Mouse (Mus musculus) stomach, embryonic 14.5 days (tissue): ENCODE results near the gene Pdss2. TPM values are rescaled to one million over a fixed set of nuclear protein-coding genes. Genes with fewer than 3 reads are reported as not detected.

Experiments used
- ATAC-seq: fragments of 200-750 bp; cut with Nextera tagmentation; 2 replicates; pipeline ENCODE4 v1.8.0; 2017; ENCODE audit warnings: low read depth, moderate TSS enrichment; ENCODE audit not compliant: insufficient number of reproducible peaks, insufficient read depth, low FRiP score
- H3K27ac ChIP-seq: fragments of 300-500 bp; sonication (generic); 2 replicates; pipeline ENCODE4 v1.5.1; 2014; ENCODE audit warnings: mild to moderate bottlenecking, low read length, moderate library complexity, mixed read lengths
- H3K27me3 ChIP-seq: fragments of 300-500 bp; sonication (generic); 2 replicates; pipeline ENCODE4 v1.6.1; 2014; ENCODE audit warnings: low read length, control low read depth, mixed read lengths; ENCODE audit not compliant: control insufficient read depth, insufficient read depth
- H3K36me3 ChIP-seq: fragments of 300-500 bp; sonication (generic); 2 replicates; pipeline ENCODE4 v1.6.1; 2014; ENCODE audit warnings: mild to moderate bottlenecking, control low read depth, low read length, moderate library complexity, mixed read lengths; ENCODE audit not compliant: control insufficient read depth, insufficient read depth
- H3K4me1 ChIP-seq: fragments of 300-500 bp; sonication (generic); 2 replicates; pipeline ENCODE4 v1.6.1; 2014; ENCODE audit warnings: low read length, control low read depth, mixed read lengths; ENCODE audit not compliant: control insufficient read depth, insufficient read depth
- H3K4me2 ChIP-seq: fragments of 300-500 bp; sonication (generic); replicated peaks from 2 replicates; pipeline ENCODE4 v1.6.1; 2014; ENCODE audit warnings: low read depth, low read length, control low read depth
- H3K4me3 ChIP-seq: fragments of 300-500 bp; sonication (generic); 2 replicates; pipeline ENCODE4 v1.5.1; 2014; ENCODE audit warnings: low read depth, low read length, control low read depth
- H3K9ac ChIP-seq: fragments of 300-500 bp; sonication (generic); replicated peaks from 2 replicates; pipeline ENCODE4 v1.6.1; 2014; ENCODE audit warnings: low read depth, mild to moderate bottlenecking, control low read depth, low read length, moderate library complexity, mixed read lengths
- H3K9me3 ChIP-seq: fragments of 300-500 bp; sonication (generic); 2 replicates; pipeline ENCODE4 v1.6.1; 2016; ENCODE audit warnings: low read depth, low read length, control low read depth; ENCODE audit not compliant: control insufficient read depth
- WGBS: fragments of 180-500 bp; shearing (Covaris S2); extraction: QIAGEN DNeasy Blood & Tissue Kit; methylation state at CpG from one replicate; pipeline ENCODE4 v1.1.7; 2014; 5-methylcytosine and 5-hydroxymethylcytosine counted together
- polyA plus RNA-seq: library from polyadenylated mRNA; unstranded; fragments of >200 nt; fragmentation: Nextera tagmentation; extraction: Ambion mirVana; gene quantifications from 2 replicates; pipeline ENCODE4 v1.2.1, GENCODE M21; 2014

Gene Pdss2
- polyA plus RNA-seq, 1 experiment from 2014 or later, result 13.1 TPM

- H3K4me3 ChIP-seq, result no peak overlapping the region
- no peak overlapping the region for H3K9ac ChIP-seq
- no peaks in the 10 kb centered on the region for H3K9me3 ChIP-seq
- no peak overlapping the region for H3K27ac ChIP-seq
- H3K36me3 ChIP-seq, result no peaks in the 10 kb centered on the region
- H3K27me3 ChIP-seq, result no peaks in the 10 kb centered on the region
- H3K4me2 ChIP-seq, result no peak overlapping the region
- ATAC-seq, result no peak; the same call in 1 of the 2 replicates
- 41% methylated on average over 8 of the region's 8 CpGs for WGBS
- peaks cover 11% of the 10 kb centered on the region for H3K4me1 ChIP-seq
Measured at GRCm38 (mm10) chr10:43277266-43278145, 56.2 kb downstream of the Pdss2 start.

- H3K27me3 ChIP-seq, result no peaks in the 10 kb centered on the region
- no peaks in the 10 kb centered on the region for H3K36me3 ChIP-seq
- peaks cover 11% of the 10 kb centered on the region for H3K4me1 ChIP-seq
- H3K27ac ChIP-seq, result no peak overlapping the region
- no peak overlapping the region for H3K4me2 ChIP-seq
- 69% methylated on average over 5 of the region's 5 CpGs for whole genome bisulfite sequencing
- H3K4me3 ChIP-seq, result no peak overlapping the region
- no peaks in the 10 kb centered on the region for H3K9me3 ChIP-seq
- no peak overlapping the region for H3K9ac ChIP-seq
- ATAC-seq, result no peak
Measured at GRCm38 (mm10) chr10:43279637-43280288, 58.5 kb downstream of the Pdss2 start.

- WGBS, result 88% methylated on average over 1 of the region's 1 CpGs
- Histone ChIP-seq H3K9me3 (no peaks in the 10 kb centered on the region), H3K4me1 (no peaks in the 10 kb centered on the region), H3K4me2 (no peak overlapping the region), H3K27ac (no peak overlapping the region), H3K4me3 (no peak overlapping the region), H3K27me3 (no peaks in the 10 kb centered on the region), H3K36me3 (no peaks in the 10 kb centered on the region), H3K9ac (no peak overlapping the region)
- ATAC-seq, result no peak
Measured at GRCm38 (mm10) chr10:43285541-43285940, 64.3 kb downstream of the Pdss2 start.

GRCm38 (mm10) chr10:43290638-43291230 is 69.4 kb downstream of the Pdss2 start:
- no peaks in the 10 kb centered on the region for H3K27me3 ChIP-seq
- no peak overlapping the region for H3K9ac ChIP-seq
- no peak overlapping the region for H3K4me3 ChIP-seq
- WGBS, result 72% methylated on average over 2 of the region's 2 CpGs
- no peaks in the 10 kb centered on the region for H3K36me3 ChIP-seq
- no peaks in the 10 kb centered on the region for H3K4me1 ChIP-seq
- no peak for ATAC-seq
- H3K9me3 ChIP-seq, result no peaks in the 10 kb centered on the region
- no peak overlapping the region for H3K4me2 ChIP-seq
- H3K27ac ChIP-seq, result no peak overlapping the region

- no peak for ATAC-seq
- no peaks in the 10 kb centered on the region for H3K9me3 ChIP-seq
- H3K4me3 ChIP-seq, result no peak overlapping the region
- H3K27ac ChIP-seq, result no peak overlapping the region
- no peaks in the 10 kb centered on the region for H3K27me3 ChIP-seq
- WGBS, result 83% methylated on average over 2 of the region's 2 CpGs
- H3K9ac ChIP-seq, result no peak overlapping the region
- H3K36me3 ChIP-seq, result no peaks in the 10 kb centered on the region
- H3K4me1 ChIP-seq, result no peaks in the 10 kb centered on the region
- H3K4me2 ChIP-seq, result no peak overlapping the region
Measured at GRCm38 (mm10) chr10:43291333-43291736, 70.0 kb downstream of the Pdss2 start.

GRCm38 (mm10) chr10:43292454-43292853 is 71.2 kb downstream of the Pdss2 start:
- Histone ChIP-seq H3K4me3 (no peak overlapping the region), H3K27ac (no peak overlapping the region), H3K4me1 (no peaks in the 10 kb centered on the region), H3K9me3 (no peaks in the 10 kb centered on the region), H3K9ac (no peak overlapping the region), H3K36me3 (no peaks in the 10 kb centered on the region), H3K4me2 (no peak overlapping the region), H3K27me3 (no peaks in the 10 kb centered on the region)
- WGBS, result 69% methylated on average over 4 of the region's 4 CpGs
- ATAC-seq, result no peak

GRCm38 (mm10) chr10:43294331-43294730 is 73.0 kb downstream of the Pdss2 start:
- ATAC-seq, result no peak
- no peaks in the 10 kb centered on the region for H3K36me3 ChIP-seq
- H3K4me1 ChIP-seq, result no peaks in the 10 kb centered on the region
- no peak overlapping the region for H3K27ac ChIP-seq
- no peaks in the 10 kb centered on the region for H3K27me3 ChIP-seq
- no peak overlapping the region for H3K4me3 ChIP-seq
- no peak overlapping the region for H3K4me2 ChIP-seq
- H3K9ac ChIP-seq, result no peak overlapping the region
- WGBS, result 90% methylated on average over 4 of the region's 4 CpGs
- no peaks in the 10 kb centered on the region for H3K9me3 ChIP-seq

GRCm38 (mm10) chr10:43308105-43308810 is 87.0 kb downstream of the Pdss2 start:
- no peaks in the 10 kb centered on the region for H3K9me3 ChIP-seq
- H3K4me2 ChIP-seq, result no peak overlapping the region
- H3K4me1 ChIP-seq, result peaks cover 9% of the 10 kb centered on the region; the same call in 1 of the 2 replicates
- no peak overlapping the region for H3K4me3 ChIP-seq
- 63% methylated on average over 5 of the region's 5 CpGs for WGBS
- H3K36me3 ChIP-seq, result no peaks in the 10 kb centered on the region
- no peak for ATAC-seq
- no peak overlapping the region for H3K27ac ChIP-seq
- H3K9ac ChIP-seq, result no peak overlapping the region
- no peaks in the 10 kb centered on the region for H3K27me3 ChIP-seq
